Mouse (Mus musculus) large intestine, adult 2 months (tissue): ENCODE results near the gene Exosc7. TPM values are rescaled to one million over a fixed set of nuclear protein-coding genes. Genes with fewer than 3 reads are reported as not detected.

ENCODE experiments used
- DNase-seq: peaks from one replicate; pipeline ENCODE4 v3.0.0-alpha.2; 2012; ENCODE audit warnings: low read depth, low spot score
- WGBS: fragments of 180-500 bp; shearing (Covaris S2); methylation state at CpG from one replicate; pipeline ENCODE4 v1.1.7; 2018; 5-methylcytosine and 5-hydroxymethylcytosine counted together
- polyA plus RNA-seq: library from polyadenylated mRNA; depleted of rRNA; stranded (reverse); fragments of >200 nt; gene quantifications from 2 replicates; pipeline ENCODE4 v1.2.3, GENCODE M21; 2012

The Exosc7 gene
- polyA plus RNA-seq, 1 experiment, result 28.9 TPM

- 93% methylated on average over 3 of the region's 3 CpGs for WGBS
- no peak for DNase-seq
Measured at GRCm38 (mm10) chr9:123132994-123133393, 20.0 kb downstream of the Exosc7 start.

- 72% methylated on average over 7 of the region's 7 CpGs for WGBS
- DNase-seq, result no peak
Measured at GRCm38 (mm10) chr9:123136953-123137682, 24.1 kb downstream of the Exosc7 start.

DNA sequence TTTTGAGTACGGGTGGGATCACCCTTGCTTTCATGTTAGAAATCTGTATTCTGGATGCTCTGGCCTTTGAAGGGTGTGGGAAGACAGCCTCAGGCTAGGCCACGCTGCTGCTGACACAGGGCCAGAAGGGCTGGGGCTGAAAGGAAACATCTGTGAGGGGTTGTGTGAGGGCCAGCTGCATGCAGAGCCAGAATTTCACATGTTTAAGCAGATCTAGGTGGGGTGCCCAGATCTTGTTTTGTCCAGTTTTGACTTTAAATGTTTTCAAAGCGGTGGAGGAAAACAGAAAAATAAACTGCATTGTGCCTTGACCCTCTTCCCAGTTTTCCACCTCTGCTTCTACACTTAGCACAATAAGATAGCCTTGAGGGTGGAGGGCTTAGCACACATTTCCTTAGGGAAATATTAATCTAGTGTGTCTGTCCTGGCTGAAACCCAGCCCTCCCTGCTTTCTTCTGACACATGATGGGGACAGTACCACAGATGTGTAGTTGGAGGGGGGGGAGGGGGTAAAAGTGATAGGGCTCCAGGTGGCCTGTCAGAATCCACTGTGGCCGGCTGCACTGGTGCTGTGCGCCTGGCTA lies 26.0 kb downstream of the Exosc7 start:
- DNase-seq, result no peak
- 71% methylated on average over 5 of the region's 5 CpGs for WGBS

GRCm38 (mm10) chr9:123139887-123140614 lies 27.0 kb downstream of the Exosc7 start:
- DNase-seq, result no peak
- 63% methylated on average over 4 of the region's 4 CpGs for WGBS

GRCm38 (mm10) chr9:123148430-123148829 lies 35.4 kb downstream of the Exosc7 start:
- WGBS, result 65% methylated on average over 5 of the region's 5 CpGs
- no peak for DNase-seq

DNA sequence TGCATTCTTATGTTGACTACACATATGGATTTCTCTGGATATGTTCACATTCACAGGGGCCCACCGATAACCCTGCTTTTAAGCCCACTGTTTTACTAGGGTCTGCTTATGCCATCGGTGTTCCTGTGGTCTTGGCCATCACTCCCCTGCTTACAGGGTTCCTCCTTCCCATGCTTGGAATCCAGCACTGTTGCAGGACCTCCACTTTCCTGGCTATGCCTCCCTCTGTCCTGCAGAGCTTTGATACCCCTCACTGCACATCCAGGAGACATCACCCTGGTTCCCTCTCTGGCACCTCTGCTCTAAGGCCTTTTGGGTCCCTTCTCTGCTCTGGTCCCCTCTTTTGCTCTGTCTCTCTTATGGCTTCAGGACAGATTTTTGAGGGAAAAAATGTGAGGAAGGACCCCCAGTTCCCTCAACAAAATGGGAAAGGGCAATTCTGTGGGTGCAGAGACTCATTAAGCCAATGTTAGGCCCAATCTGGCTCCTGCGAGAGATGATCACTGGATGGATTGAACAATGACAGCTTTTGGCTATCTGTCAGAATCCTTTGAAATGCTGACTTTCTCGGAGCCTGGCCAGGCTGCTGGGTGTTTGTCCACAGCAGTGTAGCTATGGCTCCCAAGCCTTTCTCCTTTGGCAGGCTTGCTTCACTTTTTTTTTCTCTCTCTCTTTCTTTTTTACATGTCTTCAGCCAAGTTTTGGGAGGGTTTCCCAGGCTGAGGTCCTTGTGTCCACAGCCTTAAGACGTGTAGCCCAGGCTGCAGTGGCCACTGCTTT lies 37.4 kb downstream of the Exosc7 start, which contains the start of gene Clec3b:
Gene Clec3b, plus strand, starts transcription at position 706 of the 780 bp plus-strand sequence.
- 77% methylated on average over 5 of the region's 5 CpGs for WGBS

DNA sequence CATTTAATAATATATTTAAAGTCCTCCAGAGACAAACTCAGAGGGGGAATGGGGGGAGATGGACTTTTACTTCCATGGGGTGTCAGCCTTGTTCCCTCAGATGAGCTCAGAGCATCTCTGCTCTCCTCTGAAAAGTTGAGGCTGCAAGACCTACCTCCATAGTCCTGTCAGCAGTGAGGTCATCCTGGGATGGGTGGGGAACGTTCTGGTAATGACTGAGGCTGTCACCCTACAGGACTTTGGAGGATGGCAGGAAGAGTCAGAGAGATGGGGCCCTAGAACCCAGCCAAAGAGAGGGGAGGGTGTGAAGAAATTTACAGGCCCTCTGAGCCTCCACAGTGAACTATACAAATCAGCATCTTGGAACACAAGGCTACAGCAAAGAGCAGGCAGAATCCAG lies 38.5 kb downstream of the Exosc7 start:
- WGBS, result 36% methylated on average over 1 of the region's 1 CpGs
- no peak for DNase-seq

More for the DNA sequence above, 37.4 kb downstream of the Exosc7 start, which contains the start of gene Clec3b:
- DNase-seq, result no peak

- DNase-seq, result peak; percentile 32
- 9% methylated on average over 3 of the region's 3 CpGs for WGBS
Measured at GRCm38 (mm10) chr9:123152026-123152425, 39.0 kb downstream of the Exosc7 start.

DNA sequence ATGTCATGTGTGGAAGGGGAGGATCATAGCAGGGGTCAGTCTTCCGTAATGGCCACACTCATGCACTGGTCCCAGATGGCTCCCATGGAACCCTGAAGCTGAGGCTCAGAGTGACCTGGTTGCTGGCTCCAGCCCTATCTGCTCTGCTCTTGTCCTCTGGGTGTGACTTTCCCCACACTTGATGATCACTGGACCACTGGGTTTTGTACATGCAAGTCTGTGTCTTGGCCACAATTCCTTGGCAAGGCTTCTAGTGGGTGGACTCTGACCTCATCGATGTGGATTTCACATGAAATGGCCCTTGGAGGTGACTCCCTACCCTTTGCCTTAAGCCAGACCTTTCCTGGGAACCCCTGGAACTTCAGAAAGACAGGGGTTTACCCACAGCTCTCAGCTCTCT lies 40.1 kb downstream of the Exosc7 start:
- DNase-seq, result no peak
- 63% methylated on average over 2 of the region's 2 CpGs for WGBS

GRCm38 (mm10) chr9:123156910-123157361 lies 43.9 kb downstream of the Exosc7 start:
- no peak for DNase-seq
- WGBS, result 40% methylated on average over 29 of the region's 30 CpGs

- DNase-seq, result no peak
Measured at GRCm38 (mm10) chr9:123157699-123158098, 44.7 kb downstream of the Exosc7 start.

GRCm38 (mm10) chr9:123158125-123158836 lies 45.3 kb downstream of the Exosc7 start:
- 43% methylated on average over 8 of the region's 8 CpGs for WGBS

DNA sequence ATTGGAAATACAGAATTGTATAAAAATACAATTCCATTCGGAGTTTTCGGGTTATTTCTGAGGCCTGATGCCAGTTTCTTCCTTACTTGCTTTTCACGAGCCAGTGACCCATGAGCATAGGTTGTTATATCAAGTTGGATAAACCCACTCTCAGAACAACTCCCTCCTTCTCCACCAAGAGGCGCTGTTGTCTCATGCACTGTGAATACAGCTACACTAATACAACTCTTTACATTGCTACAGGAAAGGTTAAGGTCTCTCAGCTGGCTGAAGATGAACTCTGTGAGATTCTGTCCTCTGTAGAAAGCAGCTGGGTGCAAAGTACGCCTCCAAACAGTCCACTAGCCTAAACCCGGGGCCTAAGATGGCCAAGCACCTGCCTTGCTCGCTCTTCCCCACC lies 46.3 kb downstream of the Exosc7 start:
- DNase-seq, result peak; percentile 46
- WGBS, result 50% methylated on average over 7 of the region's 7 CpGs

More at GRCm38 (mm10) chr9:123158125-123158836, 45.3 kb downstream of the Exosc7 start:
- DNase-seq, result peak; percentile 44

- no peak for DNase-seq
- WGBS, result 43% methylated on average over 2 of the region's 2 CpGs
Measured at GRCm38 (mm10) chr9:123161792-123162191, 48.8 kb downstream of the Exosc7 start.

DNA sequence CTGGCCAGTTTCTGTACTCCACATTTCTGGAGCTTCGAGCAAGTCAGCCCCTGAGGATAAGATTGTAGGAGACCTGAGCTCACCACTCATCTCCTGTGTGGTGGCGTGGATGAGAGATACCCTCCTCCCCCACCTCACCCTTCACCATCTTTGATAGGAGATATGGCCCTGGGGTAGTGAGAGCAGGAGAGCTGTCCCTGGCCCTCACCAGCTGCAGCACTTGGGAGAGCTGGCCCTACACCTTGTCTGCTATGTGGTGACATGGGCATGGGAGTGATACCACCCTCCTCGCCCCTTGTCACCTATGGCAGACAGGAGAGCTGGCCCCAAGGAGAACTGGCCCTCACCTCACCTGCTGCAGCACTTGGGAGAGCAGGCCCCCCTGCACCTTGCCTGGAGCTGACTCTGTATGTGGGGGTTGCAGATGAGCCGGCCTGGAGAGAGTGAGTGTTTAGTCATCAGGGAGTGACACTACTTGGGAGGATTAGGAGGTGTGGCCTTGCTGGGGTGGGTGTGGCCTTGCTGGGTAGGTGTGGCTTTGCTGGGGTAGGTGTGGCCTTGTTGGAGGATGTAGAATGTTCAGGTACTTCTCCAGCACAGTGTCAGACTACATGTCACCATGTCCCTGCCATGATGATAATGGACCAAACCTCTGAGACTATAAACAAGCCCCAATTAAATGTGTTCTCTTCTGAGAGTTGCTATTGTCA lies 50.1 kb downstream of the Exosc7 start:
- WGBS, result 70% methylated on average over 4 of the region's 4 CpGs
- DNase-seq, result no peak

GRCm38 (mm10) chr9:123165781-123166443 lies 52.9 kb downstream of the Exosc7 start:
- 94% methylated on average over 3 of the region's 3 CpGs for WGBS
- no peak for DNase-seq

- WGBS, result 84% methylated on average over 6 of the region's 6 CpGs
- no peak for DNase-seq
Measured at GRCm38 (mm10) chr9:123173760-123174159, 60.7 kb downstream of the Exosc7 start.

DNA sequence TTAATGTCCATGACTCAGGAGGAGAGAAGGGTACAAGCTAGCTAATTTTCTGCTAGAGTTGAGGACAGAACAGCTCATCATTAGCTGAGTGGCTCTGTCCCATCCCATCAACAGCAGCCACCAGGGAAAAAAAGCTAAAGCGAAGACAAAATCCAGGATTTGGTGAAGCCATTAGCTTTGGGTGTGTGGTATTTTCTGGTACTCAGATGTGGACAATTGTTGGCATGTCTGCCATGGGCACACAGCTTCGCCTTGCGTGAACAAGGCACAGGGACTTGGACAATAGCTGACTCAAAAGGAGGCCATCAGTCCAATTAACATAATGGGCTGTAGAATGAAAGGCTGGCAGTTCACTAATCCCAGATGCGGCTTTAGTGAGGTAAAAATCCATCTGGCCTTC lies 61.3 kb downstream of the Exosc7 start:
- 89% methylated on average over 4 of the region's 4 CpGs for WGBS
- DNase-seq, result no peak
